Mouse (Mus musculus) v-Abl transformed pro-B cells (cell line): ENCODE measurements around the gene Cfl1.
"Not testable (repeated sequence)": the region's sequence is repeated elsewhere in the genome, so short reads cannot be mapped to it uniquely, and the experiment has no call there.

ENCODE experiments used
- in situ Hi-C, 2 experiments: fragments of 400-800 bp; cut with MboI; formaldehyde crosslinking; loops; one replicate each; pipeline ENCODE4 v1.15.1; 2025; ENCODE audit not compliant: unreplicated experiment in 2 of 2

Gene Cfl1

GRCm38 (mm10) chr19:5486286-5486685 is 4.0 kb upstream of the Cfl1 start:
- in situ Hi-C loops: loop anchor here (5.0 kb wide), 3 partner anchors 54 to 119 kb away; partner anchors contain the start of genes AI837181 (in 1 of the 2), Banf1 (in 1 of the 2) and Eif1ad (in 1 of the 2)

GRCm38 (mm10) chr19:5486771-5487170 is 3.5 kb upstream of the Cfl1 start:
- in situ Hi-C loops: loop anchor here (5.0 kb wide), 3 partner anchors 54 to 119 kb away; partner anchors contain the start of genes AI837181 (in 1 of the 2), Banf1 (in 1 of the 2) and Eif1ad (in 1 of the 2)

- in situ Hi-C loops: loop anchor here (5.0 kb wide), 3 partner anchors 56 to 121 kb away; partner anchors contain the start of genes AI837181 (in 1 of the 2), Banf1 (in 1 of the 2) and Eif1ad (in 1 of the 2)
Observed at GRCm38 (mm10) chr19:5487768-5488550, 2.3 kb upstream of the Cfl1 start, which contains the start of gene Mus81. Gene Mus81 (minus strand): TSS chr19:5488402.

- in situ Hi-C loops: loop anchor here (5.0 kb wide), 3 partner anchors 57 to 122 kb away; partner anchors contain the start of genes AI837181 (in 1 of the 2), Banf1 (in 1 of the 2) and Eif1ad (in 1 of the 2)
Observed at GRCm38 (mm10) chr19:5488878-5489571, 1.2 kb upstream of the Cfl1 start.

- in situ Hi-C loops: loop anchor here (5.0 kb wide), 3 partner anchors 57 to 122 kb away; partner anchors contain the start of genes AI837181 (in 1 of the 2), Banf1 (in 1 of the 2) and Eif1ad (in 1 of the 2)
Observed at GRCm38 (mm10) chr19:5489721-5490120, 534 bp upstream of the Cfl1 start.

GRCm38 (mm10) chr19:5490898-5491708 is 848 bp downstream of the Cfl1 start:
- in situ Hi-C loops: no loop called here

- in situ Hi-C loops: no loop called here
Observed at GRCm38 (mm10) chr19:5492641-5493040, 2.4 kb downstream of the Cfl1 start.

- in situ Hi-C loops: not testable (repeated sequence)
Observed at GRCm38 (mm10) chr19:5493301-5493721, 3.1 kb downstream of the Cfl1 start.

- in situ Hi-C loops: no loop called here
Observed at GRCm38 (mm10) chr19:5494314-5494713, 4.1 kb downstream of the Cfl1 start.

- in situ Hi-C loops: no loop called here
Observed at GRCm38 (mm10) chr19:5495353-5496051, 5.2 kb downstream of the Cfl1 start.

GRCm38 (mm10) chr19:5496052-5496370 is 5.8 kb downstream of the Cfl1 start:
- in situ Hi-C loops: no loop called here

GRCm38 (mm10) chr19:5500330-5500875 is 10.1 kb downstream of the Cfl1 start:
- in situ Hi-C loops: no loop called here

- in situ Hi-C loops: no loop called here
Observed at GRCm38 (mm10) chr19:5503687-5504086, 13.4 kb downstream of the Cfl1 start, which contains the start of gene 1700020D05Rik. Gene 1700020D05Rik (minus strand): TSS chr19:5503787.

- in situ Hi-C loops: no loop called here
Observed at GRCm38 (mm10) chr19:5510031-5511026, 20.1 kb downstream of the Cfl1 start, which contains the start of gene Snx32. Gene Snx32 (minus strand): TSS chr19:5510538.

GRCm38 (mm10) chr19:5511074-5511632 is 20.9 kb downstream of the Cfl1 start:
- in situ Hi-C loops: no loop called here

GRCm38 (mm10) chr19:5512091-5513004 is 22.1 kb downstream of the Cfl1 start:
- in situ Hi-C loops: no loop called here

- in situ Hi-C loops: no loop called here
Observed at GRCm38 (mm10) chr19:5513005-5513349, 22.7 kb downstream of the Cfl1 start.
